Mouse (Mus musculus): Measurements from ENCODE around the gene Gal3st4.

GRCm38 (mm10) chr5:138258078-138258477 is 14.6 kb downstream of the Gal3st4 start:
- TF ChIP-seq CTCF (IDR thresholded peaks at IDR 0.05; ENCODE audit: low read depth) (no peak), EP300 (IDR thresholded peaks at IDR 0.05; ENCODE audit: low read depth) (no peak)
